Mouse (Mus musculus): ENCODE results near the gene Cnksr3. TPM values are rescaled to one million over a fixed set of nuclear protein-coding genes. Genes with fewer than 3 reads are reported as not detected.

The Cnksr3 gene
- polyA plus RNA-seq, 1 experiment from 2014 or later = 4.8 TPM

- Histone ChIP-seq H3K4me3 (peak overlapping the region; percentile 76), H3K9me3 (replicated peaks) (no peaks in the 10 kb centered on the region), H3K4me1 (peaks cover 83% of the 10 kb centered on the region), H3K9ac (peak overlapping the region; percentile 78), H3K27ac (no peak overlapping the region), H3K4me2 (peak overlapping the region; percentile 98), H3K27me3 (replicated peaks) (no peaks in the 10 kb centered on the region), H3K36me3 (no peaks in the 10 kb centered on the region)
- no peak for ATAC-seq
- WGBS (ENCODE audit: insufficient replicate concordance) = 47% methylated on average over 5 of the region's 5 CpGs
Measured at GRCm38 (mm10) chr10:7209691-7210455, 2.2 kb downstream of the Cnksr3 start.

GRCm38 (mm10) chr10:7208859-7209441, 3.1 kb downstream of the Cnksr3 start:
- H3K9ac ChIP-seq = no peak overlapping the region
- 74% methylated on average over 10 of the region's 10 CpGs for WGBS (ENCODE audit: insufficient replicate concordance)
- no peak for ATAC-seq
- no peaks in the 10 kb centered on the region for H3K27me3 ChIP-seq (replicated peaks)
- H3K4me3 ChIP-seq = no peak overlapping the region
- no peak overlapping the region for H3K27ac ChIP-seq
- no peaks in the 10 kb centered on the region for H3K36me3 ChIP-seq
- peaks cover 86% of the 10 kb centered on the region for H3K4me1 ChIP-seq
- H3K9me3 ChIP-seq (replicated peaks) = no peaks in the 10 kb centered on the region
- H3K4me2 ChIP-seq = peak overlapping the region; percentile 98; the same call in 1 of the 2 replicates

GRCm38 (mm10) chr10:7207301-7207700, 4.7 kb downstream of the Cnksr3 start:
- Histone ChIP-seq H3K36me3 (no peaks in the 10 kb centered on the region), H3K4me1 (peaks cover 76% of the 10 kb centered on the region), H3K27me3 (replicated peaks) (no peaks in the 10 kb centered on the region), H3K27ac (no peak overlapping the region), H3K4me3 (no peak overlapping the region), H3K4me2 (no peak overlapping the region), H3K9ac (no peak overlapping the region), H3K9me3 (replicated peaks) (no peaks in the 10 kb centered on the region)
- no peak for ATAC-seq
- WGBS (ENCODE audit: insufficient replicate concordance) = 71% methylated on average over 11 of the region's 11 CpGs

- Histone ChIP-seq H3K9me3 (replicated peaks) (no peaks in the 10 kb centered on the region), H3K9ac (no peak overlapping the region), H3K4me1 (peaks cover 72% of the 10 kb centered on the region), H3K4me3 (no peak overlapping the region), H3K27ac (no peak overlapping the region), H3K27me3 (replicated peaks) (no peaks in the 10 kb centered on the region), H3K4me2 (no peak overlapping the region), H3K36me3 (no peaks in the 10 kb centered on the region)
- ATAC-seq = no peak
- 79% methylated on average over 7 of the region's 7 CpGs for WGBS (ENCODE audit: insufficient replicate concordance)
Measured at GRCm38 (mm10) chr10:7206571-7206970, 5.5 kb downstream of the Cnksr3 start.

GRCm38 (mm10) chr10:7205576-7205975, 6.5 kb downstream of the Cnksr3 start:
- Histone ChIP-seq H3K27me3 (replicated peaks) (no peaks in the 10 kb centered on the region), H3K4me1 (peaks cover 64% of the 10 kb centered on the region), H3K4me3 (no peak overlapping the region), H3K9ac (no peak overlapping the region), H3K27ac (no peak overlapping the region), H3K36me3 (no peaks in the 10 kb centered on the region), H3K9me3 (replicated peaks) (no peaks in the 10 kb centered on the region), H3K4me2 (no peak overlapping the region)
- 73% methylated on average over 3 of the region's 3 CpGs for WGBS (ENCODE audit: insufficient replicate concordance)
- ATAC-seq = no peak

- Histone ChIP-seq H3K9me3 (replicated peaks) (no peaks in the 10 kb centered on the region), H3K9ac (no peak overlapping the region), H3K4me1 (peaks cover 57% of the 10 kb centered on the region), H3K36me3 (no peaks in the 10 kb centered on the region), H3K27ac (no peak overlapping the region), H3K4me3 (no peak overlapping the region), H3K4me2 (no peak overlapping the region), H3K27me3 (replicated peaks) (no peaks in the 10 kb centered on the region)
- WGBS (ENCODE audit: insufficient replicate concordance) = 49% methylated on average over 3 of the region's 3 CpGs
- ATAC-seq = no peak
Measured at GRCm38 (mm10) chr10:7204953-7205352, 7.1 kb downstream of the Cnksr3 start.

GRCm38 (mm10) chr10:7202576-7202975, 9.5 kb downstream of the Cnksr3 start:
- H3K4me1 ChIP-seq = peaks cover 51% of the 10 kb centered on the region
- ATAC-seq = no peak
- no peaks in the 10 kb centered on the region for H3K36me3 ChIP-seq
- no peak overlapping the region for H3K4me2 ChIP-seq
- no peaks in the 10 kb centered on the region for H3K9me3 ChIP-seq (replicated peaks)
- whole genome bisulfite sequencing (ENCODE audit: insufficient replicate concordance) = 80% methylated on average over 9 of the region's 9 CpGs
- H3K27ac ChIP-seq = no peak overlapping the region
- no peaks in the 10 kb centered on the region for H3K27me3 ChIP-seq (replicated peaks)
- no peak overlapping the region for H3K9ac ChIP-seq
- H3K4me3 ChIP-seq = no peak overlapping the region

- Histone ChIP-seq H3K27ac (no peak overlapping the region), H3K4me1 (peaks cover 51% of the 10 kb centered on the region), H3K9ac (no peak overlapping the region), H3K4me2 (no peak overlapping the region), H3K27me3 (replicated peaks) (no peaks in the 10 kb centered on the region), H3K9me3 (replicated peaks) (no peaks in the 10 kb centered on the region), H3K36me3 (no peaks in the 10 kb centered on the region), H3K4me3 (no peak overlapping the region)
- 78% methylated on average over 7 of the region's 7 CpGs for WGBS (ENCODE audit: insufficient replicate concordance)
- ATAC-seq = no peak
Measured at GRCm38 (mm10) chr10:7200665-7201064, 11.4 kb downstream of the Cnksr3 start.

GRCm38 (mm10) chr10:7198201-7198600, 13.8 kb downstream of the Cnksr3 start:
- H3K36me3 ChIP-seq = no peaks in the 10 kb centered on the region
- no peaks in the 10 kb centered on the region for H3K27me3 ChIP-seq (replicated peaks)
- no peak overlapping the region for H3K9ac ChIP-seq
- no peak for ATAC-seq
- no peak overlapping the region for H3K4me2 ChIP-seq
- no peak overlapping the region for H3K27ac ChIP-seq
- no peak overlapping the region for H3K4me3 ChIP-seq
- peaks cover 59% of the 10 kb centered on the region for H3K4me1 ChIP-seq
- no peaks in the 10 kb centered on the region for H3K9me3 ChIP-seq (replicated peaks)

GRCm38 (mm10) chr10:7197733-7198132, 14.3 kb downstream of the Cnksr3 start:
- Histone ChIP-seq H3K9ac (no peak overlapping the region), H3K27ac (peak overlapping the region; percentile 3; the same call in 1 of the 2 replicates)
- peak; percentile 59 for ATAC-seq

GRCm38 (mm10) chr10:7196668-7197400, 15.2 kb downstream of the Cnksr3 start:
- H3K27me3 ChIP-seq (replicated peaks) = no peaks in the 10 kb centered on the region
- H3K9ac ChIP-seq = no peak overlapping the region
- 0 out of 2 replicates have a peak overlapping the region, but pooled peaks have one; percentile 32 for H3K4me2 ChIP-seq
- WGBS (ENCODE audit: insufficient replicate concordance) = 68% methylated on average over 8 of the region's 8 CpGs
- no peaks in the 10 kb centered on the region for H3K36me3 ChIP-seq
- no peaks in the 10 kb centered on the region for H3K9me3 ChIP-seq (replicated peaks)
- H3K4me3 ChIP-seq = no peak overlapping the region
- H3K27ac ChIP-seq = no peak overlapping the region
- ATAC-seq = no peak
- peaks cover 66% of the 10 kb centered on the region for H3K4me1 ChIP-seq

More at GRCm38 (mm10) chr10:7197733-7198132, 14.3 kb downstream of the Cnksr3 start:
- Histone ChIP-seq H3K4me2 (no peak overlapping the region), H3K4me1 (peaks cover 60% of the 10 kb centered on the region), H3K27me3 (replicated peaks) (no peaks in the 10 kb centered on the region), H3K4me3 (no peak overlapping the region), H3K36me3 (no peaks in the 10 kb centered on the region), H3K9me3 (replicated peaks) (no peaks in the 10 kb centered on the region)
- 43% methylated on average over 6 of the region's 6 CpGs for WGBS (ENCODE audit: insufficient replicate concordance)

GRCm38 (mm10) chr10:7195927-7196326, 16.1 kb downstream of the Cnksr3 start:
- peak; percentile 82 for ATAC-seq
- WGBS (ENCODE audit: insufficient replicate concordance) = 50% methylated on average over 6 of the region's 6 CpGs
- no peak overlapping the region for H3K27ac ChIP-seq
- H3K4me3 ChIP-seq = no peak overlapping the region
- H3K36me3 ChIP-seq = no peaks in the 10 kb centered on the region
- peak overlapping the region; percentile 32 for H3K4me2 ChIP-seq
- no peak overlapping the region for H3K9ac ChIP-seq
- H3K9me3 ChIP-seq (replicated peaks) = no peaks in the 10 kb centered on the region
- no peaks in the 10 kb centered on the region for H3K27me3 ChIP-seq (replicated peaks)
- peaks cover 72% of the 10 kb centered on the region for H3K4me1 ChIP-seq

Data from liver, embryonic 12.5 days (tissue).